Mouse (Mus musculus): ENCODE data around the gene Olfr1028. TPM values are rescaled to one million over a fixed set of nuclear protein-coding genes. Genes with fewer than 3 reads are reported as not detected.

Olfr1028 gene
- total and polyA plus RNA-seq, 2 experiments from 2014 or later, result not detected

DNA sequence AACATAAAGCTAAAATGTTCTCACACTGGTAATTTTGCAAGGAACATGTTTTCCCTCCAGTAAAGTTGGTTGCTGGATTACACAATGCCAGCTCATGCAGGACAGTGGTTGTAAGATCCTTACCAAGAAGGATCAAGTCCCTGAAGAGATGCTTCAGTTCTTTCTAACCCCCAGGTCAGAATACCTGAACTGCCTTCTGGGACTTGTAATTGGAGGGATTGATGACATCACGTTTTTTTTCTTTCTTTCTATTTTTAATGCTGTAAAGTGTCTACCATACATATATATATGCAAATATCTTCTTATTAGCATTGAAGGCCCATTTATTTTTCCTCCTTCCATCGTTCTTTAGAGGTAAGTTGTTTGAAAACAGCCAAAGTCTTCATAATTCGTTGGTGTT, 39.8 kb downstream of the Olfr1028 start, which contains the start of gene Olfr1031:
TSS of gene Olfr1031 (plus strand) at position 301 of the 400 bp plus-strand sequence.
- Histone ChIP-seq H3K4me1 (ENCODE audit: insufficient read depth, low read length) (no peaks in the 10 kb centered on the region), H3K27me3 (ENCODE audit: insufficient read depth, low read length) (no peaks in the 10 kb centered on the region), H3K4me2 (ENCODE audit: low read depth, low read length) (no peak within 1 kb of the TSS), H3K27ac (no peak within 1 kb of the TSS), H3K9me3 (ENCODE audit: low read length) (no peaks in the 10 kb centered on the region), H3K4me3 (ENCODE audit: low read length) (no peak within 1 kb of the TSS), H3K9ac (replicated peaks; ENCODE audit: low read length) (no peak within 1 kb of the TSS), H3K36me3 (ENCODE audit: insufficient read depth, low read length) (no peaks in the 10 kb centered on the region)
- 60% methylated on average over 3 of the region's 3 CpGs for WGBS
- ATAC-seq, result no peak
- no peak for TF ChIP-seq CTCF (IDR thresholded peaks at IDR 0.05; ENCODE audit: low read depth)
- no peak for DNase-seq (ENCODE audit: low spot score)

Other genes with a start within 250 kb of the Olfr1028 start
- gene Olfr1009, start 235.0 kb upstream of the Olfr1028 start, total RNA-seq (2014; rRNA removed), result not detected in 2 replicates
- not detected in 2 replicates for gene Olfr1009, start 235.0 kb upstream of the Olfr1028 start, polyA plus RNA-seq (2015; fragmentation: Nextera tagmentation; extraction: Ambion mirVana)
- gene Olfr1012, start 187.7 kb upstream of the Olfr1028 start, total RNA-seq (2014; rRNA removed), result not detected in 2 replicates
- gene Olfr1012, start 187.7 kb upstream of the Olfr1028 start, polyA plus RNA-seq (2015; fragmentation: Nextera tagmentation; extraction: Ambion mirVana), result not detected in 2 replicates
- gene Olfr1013, start 183.3 kb upstream of the Olfr1028 start, total RNA-seq (2014; rRNA removed), result not detected in 2 replicates
- not detected in 2 replicates for gene Olfr1013, start 183.3 kb upstream of the Olfr1028 start, polyA plus RNA-seq (2015; fragmentation: Nextera tagmentation; extraction: Ambion mirVana)
- gene Olfr1014, start 177.7 kb upstream of the Olfr1028 start, total RNA-seq (2014; rRNA removed), result not detected in 2 replicates
- not detected in 2 replicates for gene Olfr1014, start 177.7 kb upstream of the Olfr1028 start, polyA plus RNA-seq (2015; fragmentation: Nextera tagmentation; extraction: Ambion mirVana)
- gene Olfr1015, start 168.4 kb upstream of the Olfr1028 start, total RNA-seq (2014; rRNA removed), result not detected in 2 replicates
- not detected in 2 replicates for gene Olfr1015, start 168.4 kb upstream of the Olfr1028 start, polyA plus RNA-seq (2015; fragmentation: Nextera tagmentation; extraction: Ambion mirVana)
- not detected in 2 replicates for gene Olfr1016, start 147.9 kb upstream of the Olfr1028 start, total RNA-seq (2014; rRNA removed)
- not detected in 2 replicates for gene Olfr1016, start 147.9 kb upstream of the Olfr1028 start, polyA plus RNA-seq (2015; fragmentation: Nextera tagmentation; extraction: Ambion mirVana)
- gene Olfr1018, start 132.0 kb upstream of the Olfr1028 start, total RNA-seq (2014; rRNA removed), result not detected in 2 replicates
- gene Olfr1018, start 132.0 kb upstream of the Olfr1028 start, polyA plus RNA-seq (2015; fragmentation: Nextera tagmentation; extraction: Ambion mirVana), result not detected in 2 replicates
- not detected in 2 replicates for gene Olfr1019, start 105.0 kb upstream of the Olfr1028 start, total RNA-seq (2014; rRNA removed)
- gene Olfr1019, start 105.0 kb upstream of the Olfr1028 start, polyA plus RNA-seq (2015; fragmentation: Nextera tagmentation; extraction: Ambion mirVana), result not detected in 2 replicates
- not detected in 2 replicates for gene Olfr1020, start 103.4 kb upstream of the Olfr1028 start, total RNA-seq (2014; rRNA removed)
- not detected in 2 replicates for gene Olfr1020, start 103.4 kb upstream of the Olfr1028 start, polyA plus RNA-seq (2015; fragmentation: Nextera tagmentation; extraction: Ambion mirVana)
- not detected in 2 replicates for gene Olfr1022, start 81.8 kb upstream of the Olfr1028 start, total RNA-seq (2014; rRNA removed)
- not detected in 2 replicates for gene Olfr1022, start 81.8 kb upstream of the Olfr1028 start, polyA plus RNA-seq (2015; fragmentation: Nextera tagmentation; extraction: Ambion mirVana)
- gene Olfr1023, start 64.8 kb upstream of the Olfr1028 start, total RNA-seq (2014; rRNA removed), result not detected in 2 replicates
- gene Olfr1023, start 64.8 kb upstream of the Olfr1028 start, polyA plus RNA-seq (2015; fragmentation: Nextera tagmentation; extraction: Ambion mirVana), result not detected in 2 replicates
- gene Olfr1024, start 45.4 kb upstream of the Olfr1028 start, total RNA-seq (2014; rRNA removed), result not detected in 2 replicates
- not detected in 2 replicates for gene Olfr1024, start 45.4 kb upstream of the Olfr1028 start, polyA plus RNA-seq (2015; fragmentation: Nextera tagmentation; extraction: Ambion mirVana)
- not detected in 2 replicates for gene Olfr1025-ps1, start 35.2 kb upstream of the Olfr1028 start, total RNA-seq (2014; rRNA removed)
- gene Olfr1025-ps1, start 35.2 kb upstream of the Olfr1028 start, polyA plus RNA-seq (2015; fragmentation: Nextera tagmentation; extraction: Ambion mirVana), result not detected in 2 replicates
- not detected in 2 replicates for gene Olfr1026, start 28.9 kb upstream of the Olfr1028 start, total RNA-seq (2014; rRNA removed)
- gene Olfr1026, start 28.9 kb upstream of the Olfr1028 start, polyA plus RNA-seq (2015; fragmentation: Nextera tagmentation; extraction: Ambion mirVana), result not detected in 2 replicates
- gene Olfr1029, start 23.5 kb downstream of the Olfr1028 start, total RNA-seq (2014; rRNA removed), result not detected in 2 replicates
- gene Olfr1029, start 23.5 kb downstream of the Olfr1028 start, polyA plus RNA-seq (2015; fragmentation: Nextera tagmentation; extraction: Ambion mirVana), result not detected in 2 replicates
- not detected in 2 replicates for gene Olfr1030, start 28.8 kb downstream of the Olfr1028 start, total RNA-seq (2014; rRNA removed)
- not detected in 2 replicates for gene Olfr1030, start 28.8 kb downstream of the Olfr1028 start, polyA plus RNA-seq (2015; fragmentation: Nextera tagmentation; extraction: Ambion mirVana)
- not detected in 2 replicates for gene Olfr1031, start 39.9 kb downstream of the Olfr1028 start, total RNA-seq (2014; rRNA removed)
- not detected in 2 replicates for gene Olfr1031, start 39.9 kb downstream of the Olfr1028 start, polyA plus RNA-seq (2015; fragmentation: Nextera tagmentation; extraction: Ambion mirVana)
- not detected in 2 replicates for gene Olfr1032, start 55.1 kb downstream of the Olfr1028 start, total RNA-seq (2014; rRNA removed)
- not detected in 2 replicates for gene Olfr1032, start 55.1 kb downstream of the Olfr1028 start, polyA plus RNA-seq (2015; fragmentation: Nextera tagmentation; extraction: Ambion mirVana)
- 0.21 and 1.1 TPM in 2 replicates for gene Olfr1033, start 70.2 kb downstream of the Olfr1028 start, total RNA-seq (2014; rRNA removed)
- 0.29 and 1.6 TPM in 2 replicates for gene Olfr1033, start 70.2 kb downstream of the Olfr1028 start, polyA plus RNA-seq (2015; fragmentation: Nextera tagmentation; extraction: Ambion mirVana)
- gene Olfr1034, start 95.4 kb downstream of the Olfr1028 start, total RNA-seq (2014; rRNA removed), result 0.05 TPM in 1 of 2 replicates, not detected in the other
- 0.04 TPM in 1 of 2 replicates, not detected in the other for gene Olfr1034, start 95.4 kb downstream of the Olfr1028 start, polyA plus RNA-seq (2015; fragmentation: Nextera tagmentation; extraction: Ambion mirVana)
- not detected in 2 replicates for gene Olfr1036, start 123.6 kb downstream of the Olfr1028 start, total RNA-seq (2014; rRNA removed)
- not detected in 2 replicates for gene Olfr1036, start 123.6 kb downstream of the Olfr1028 start, polyA plus RNA-seq (2015; fragmentation: Nextera tagmentation; extraction: Ambion mirVana)
- gene Olfr1037, start 136.9 kb downstream of the Olfr1028 start, total RNA-seq (2014; rRNA removed), result not detected in 2 replicates
- not detected in 2 replicates for gene Olfr1037, start 136.9 kb downstream of the Olfr1028 start, polyA plus RNA-seq (2015; fragmentation: Nextera tagmentation; extraction: Ambion mirVana)
- gene Olfr1039, start 185.5 kb downstream of the Olfr1028 start, total RNA-seq (2014; rRNA removed), result not detected in 2 replicates
- gene Olfr1039, start 185.5 kb downstream of the Olfr1028 start, polyA plus RNA-seq (2015; fragmentation: Nextera tagmentation; extraction: Ambion mirVana), result not detected in 2 replicates
- gene Olfr1040, start 196.3 kb downstream of the Olfr1028 start, total RNA-seq (2014; rRNA removed), result not detected in 2 replicates
- not detected in 2 replicates for gene Olfr1040, start 196.3 kb downstream of the Olfr1028 start, polyA plus RNA-seq (2015; fragmentation: Nextera tagmentation; extraction: Ambion mirVana)
- not detected in 2 replicates for gene Olfr1042, start 211.4 kb downstream of the Olfr1028 start, total RNA-seq (2014; rRNA removed)
- gene Olfr1042, start 211.4 kb downstream of the Olfr1028 start, polyA plus RNA-seq (2015; fragmentation: Nextera tagmentation; extraction: Ambion mirVana), result not detected in 2 replicates
- gene Olfr1043, start 217.1 kb downstream of the Olfr1028 start, total RNA-seq (2014; rRNA removed), result not detected in 2 replicates
- not detected in 2 replicates for gene Olfr1043, start 217.1 kb downstream of the Olfr1028 start, polyA plus RNA-seq (2015; fragmentation: Nextera tagmentation; extraction: Ambion mirVana)
- gene Olfr1044, start 227.4 kb downstream of the Olfr1028 start, total RNA-seq (2014; rRNA removed), result not detected in 2 replicates
- not detected in 2 replicates for gene Olfr1044, start 227.4 kb downstream of the Olfr1028 start, polyA plus RNA-seq (2015; fragmentation: Nextera tagmentation; extraction: Ambion mirVana)
- not detected in 2 replicates for gene Olfr52, start 235.2 kb downstream of the Olfr1028 start, total RNA-seq (2014; rRNA removed)
- gene Olfr52, start 235.2 kb downstream of the Olfr1028 start, polyA plus RNA-seq (2015; fragmentation: Nextera tagmentation; extraction: Ambion mirVana), result not detected in 2 replicates

All from hindbrain, postnatal 0 days (tissue).